Mouse (Mus musculus) small intestine, adult 2 months (tissue): ENCODE results near the gene Med26.

ENCODE experiments used
- CTCF ChIP-seq: fragments of 200-500 bp; IDR thresholded peaks from 2 replicates; pipeline ENCODE4 v1.5.1; 2012; ENCODE audit warnings: low read depth, mild to moderate bottlenecking, control low read depth, inconsistent platforms, low read length, moderate library complexity, mixed read lengths; ENCODE audit not compliant: insufficient replicate concordance, insufficient read length; ENCODE audit errors: extremely low read depth
- POLR2A ChIP-seq: fragments of 200-500 bp; IDR thresholded peaks from 2 replicates; pipeline ENCODE4 v1.6.1; 2012; ENCODE audit warnings: low read depth, mild to moderate bottlenecking, control low read depth, inconsistent platforms, low read length, moderate library complexity

- no peak for TF ChIP-seq CTCF
- TF ChIP-seq POLR2A, result no peak
These were observed 24.4 kb upstream of the Med26 start for GRCm38 (mm10) chr8:72572507-72572906.
